Mouse (Mus musculus) forebrain, embryonic 13.5 days (tissue): ENCODE data around the gene Gm5741. TPM values are rescaled to one million over a fixed set of nuclear protein-coding genes. Genes with fewer than 3 reads are reported as not detected.
"Not testable (repeated sequence)": the region's sequence is repeated elsewhere in the genome, so short reads cannot be mapped to it uniquely, and the experiment has no call there.

Source experiments
- ATAC-seq: fragments of 200-750 bp; cut with Nextera tagmentation; 2 replicates; pipeline ENCODE4 v1.8.0; 2017
- H3K27ac ChIP-seq: fragments of 300-500 bp; sonication (generic); 2 replicates; pipeline ENCODE4 v1.5.1; 2015; ENCODE audit warnings: inconsistent platforms, mild to moderate bottlenecking, moderate library complexity
- H3K27me3 ChIP-seq: fragments of 300-500 bp; sonication (generic); 2 replicates; pipeline ENCODE4 v1.6.1; 2015; ENCODE audit warnings: mild to moderate bottlenecking, inconsistent platforms
- H3K36me3 ChIP-seq: fragments of 300-500 bp; sonication (generic); 2 replicates; pipeline ENCODE4 v1.6.1; 2015; ENCODE audit warnings: mild to moderate bottlenecking, inconsistent platforms; ENCODE audit not compliant: poor library complexity, severe bottlenecking
- H3K4me1 ChIP-seq: fragments of 300-500 bp; sonication (generic); 2 replicates; pipeline ENCODE4 v1.6.1; 2015; ENCODE audit warnings: inconsistent platforms
- H3K4me2 ChIP-seq: fragments of 300-500 bp; sonication (generic); 2 replicates; pipeline ENCODE4 v1.6.1; 2015; ENCODE audit warnings: inconsistent platforms, mild to moderate bottlenecking, moderate library complexity
- H3K4me3 ChIP-seq: fragments of 300-500 bp; sonication (generic); 2 replicates; pipeline ENCODE4 v1.5.1; 2015; ENCODE audit warnings: mild to moderate bottlenecking, inconsistent platforms
- H3K9ac ChIP-seq: fragments of 300-500 bp; sonication (generic); 2 replicates; pipeline ENCODE4 v1.6.1; 2015; ENCODE audit warnings: mild to moderate bottlenecking, inconsistent platforms
- H3K9me3 ChIP-seq: fragments of 300-500 bp; sonication (generic); replicated peaks from 2 replicates; pipeline ENCODE4 v1.6.1; 2016; ENCODE audit warnings: inconsistent platforms
- WGBS: fragments of 180-500 bp; shearing (Covaris S2); methylation state at CpG from one replicate; pipeline ENCODE4 v1.1.7; 2015; 5-methylcytosine and 5-hydroxymethylcytosine counted together
- polyA plus RNA-seq: library from polyadenylated mRNA; unstranded; fragments of >200 nt; fragmentation: Nextera tagmentation; extraction: Ambion mirVana; gene quantifications from 2 replicates; pipeline ENCODE4 v1.2.1, GENCODE M21; 2015

Gm5741 gene
- polyA plus RNA-seq, 1 experiment from 2014 or later, result 0.88 TPM

DNA sequence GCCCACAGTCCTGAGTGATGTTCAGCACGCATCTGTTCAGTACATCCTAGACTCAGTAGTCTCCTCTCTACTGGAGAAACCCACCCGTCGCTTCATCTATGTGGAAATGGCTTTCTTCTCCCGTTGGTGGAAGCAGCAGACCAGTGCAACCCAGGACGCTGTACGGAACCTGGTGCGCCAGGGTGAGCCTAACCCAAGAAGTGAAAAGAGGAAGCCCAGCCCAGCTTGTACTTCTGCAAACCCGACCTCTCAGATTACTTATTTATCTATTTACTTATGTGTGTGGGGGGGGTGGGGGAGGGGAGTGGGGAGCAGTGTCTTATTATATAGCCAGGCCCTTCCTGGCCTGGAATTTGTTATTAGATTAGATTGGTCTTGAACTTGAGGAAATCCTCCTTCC is 16.9 kb upstream of the Gm5741 start:
- Histone ChIP-seq H3K27me3 (no peaks in the 10 kb centered on the region), H3K27ac (no peak overlapping the region), H3K36me3 (peaks cover 44% of the 10 kb centered on the region), H3K9ac (no peak overlapping the region), H3K4me1 (peaks cover 32% of the 10 kb centered on the region), H3K4me3 (no peak overlapping the region), H3K9me3 (no peaks in the 10 kb centered on the region), H3K4me2 (no peak overlapping the region)
- ATAC-seq, result no peak
- 90% methylated on average over 8 of the region's 8 CpGs for WGBS

- H3K4me3 ChIP-seq, result peak within 1 kb of the TSS; percentile 64
- H3K27me3 ChIP-seq, result no peaks in the 10 kb centered on the region
- peaks cover 36% of the 10 kb centered on the region for H3K4me1 ChIP-seq
- H3K36me3 ChIP-seq, result peaks cover 46% of the 10 kb centered on the region
- H3K9me3 ChIP-seq, result no peaks in the 10 kb centered on the region
- H3K9ac ChIP-seq, result peak within 1 kb of the TSS; percentile 77
- no peak within 1 kb of the TSS for H3K27ac ChIP-seq
- peak within 1 kb of the TSS; percentile 96 for H3K4me2 ChIP-seq
- under 1% methylated on average over 30 of the region's 30 CpGs for WGBS
- peak; percentile 80 for ATAC-seq
Measured at GRCm38 (mm10) chr8:85083108-85083813, 15.5 kb upstream of the Gm5741 start, which contains the start of gene Man2b1. TSS of gene Man2b1 (plus strand) at chr8:85083270.

GRCm38 (mm10) chr8:85082169-85082568 is 14.4 kb upstream of the Gm5741 start:
- not testable (repeated sequence) for ATAC-seq, H3K27ac ChIP-seq, H3K4me3 ChIP-seq, H3K27me3 ChIP-seq, H3K9me3 ChIP-seq, H3K9ac ChIP-seq
- peak overlapping the region; percentile 96 for H3K4me2 ChIP-seq
- peaks cover 36% of the 10 kb centered on the region for H3K4me1 ChIP-seq
- H3K36me3 ChIP-seq, result peaks cover 41% of the 10 kb centered on the region
- WGBS, result 99% methylated on average over 4 of the region's 4 CpGs

- Histone ChIP-seq H3K27ac (no peak within 1 kb of the TSS), H3K36me3 (peaks cover 38% of the 10 kb centered on the region), H3K4me1 (peaks cover 36% of the 10 kb centered on the region), H3K9me3 (no peaks in the 10 kb centered on the region), H3K27me3 (no peaks in the 10 kb centered on the region), H3K9ac (peak within 1 kb of the TSS; percentile 93), H3K4me2 (peak within 1 kb of the TSS; percentile 96), H3K4me3 (peak within 1 kb of the TSS; percentile 95)
- peak; percentile 11; the same call in 1 of the 2 replicates for ATAC-seq
- 2% methylated on average over 9 of the region's 9 CpGs for WGBS
Measured at GRCm38 (mm10) chr8:85081216-85081555, 13.4 kb upstream of the Gm5741 start, which contains the start of gene Wdr83. TSS of gene Wdr83 (minus strand) at chr8:85081306.

DNA sequence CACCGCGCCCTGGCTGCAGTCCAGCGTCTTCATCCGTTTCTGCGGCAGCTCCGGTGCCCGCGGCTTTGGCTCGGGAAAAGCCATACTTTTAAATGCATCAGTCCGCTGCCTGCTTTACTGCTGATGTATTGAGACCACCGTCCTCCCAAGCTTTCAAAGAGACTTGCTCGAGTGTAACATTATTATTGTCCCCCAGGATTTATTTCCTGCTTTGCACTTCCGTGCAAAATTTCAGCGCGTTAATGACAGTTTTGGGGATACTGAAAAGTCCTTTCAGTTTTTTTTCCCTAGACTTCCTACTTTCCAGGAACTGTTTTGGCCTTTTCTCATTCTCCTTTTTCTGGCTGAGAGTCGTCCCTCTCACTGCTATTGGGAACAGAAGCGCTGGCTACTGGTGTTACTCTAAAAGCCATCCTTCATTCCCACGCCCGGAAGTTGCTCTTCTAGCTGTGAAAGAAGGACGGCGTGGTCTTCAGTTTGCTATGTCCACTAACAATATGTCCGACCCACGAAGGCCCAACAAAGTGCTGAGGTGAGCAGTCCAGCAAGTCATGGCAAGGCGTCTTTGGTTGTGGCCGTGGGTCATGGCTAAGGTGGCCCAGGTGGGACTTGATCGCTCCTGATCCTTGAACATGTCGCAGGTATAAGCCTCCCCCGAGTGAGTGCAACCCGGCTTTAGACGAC is 12.9 kb upstream of the Gm5741 start, which contains the start of gene Wdr83os:
TSS of gene Wdr83os (plus strand) at position 209 of the 684 bp plus-strand sequence.
- H3K4me1 ChIP-seq, result peaks cover 36% of the 10 kb centered on the region
- H3K27me3 ChIP-seq, result no peaks in the 10 kb centered on the region
- ATAC-seq, result peak; percentile 28
- peaks cover 39% of the 10 kb centered on the region for H3K36me3 ChIP-seq
- no peak within 1 kb of the TSS for H3K27ac ChIP-seq
- peak within 1 kb of the TSS; percentile 95 for H3K4me3 ChIP-seq
- H3K9ac ChIP-seq, result peak within 1 kb of the TSS; percentile 93
- H3K4me2 ChIP-seq, result peak within 1 kb of the TSS; percentile 96
- WGBS, result under 1% methylated on average over 30 of the region's 30 CpGs
- no peaks in the 10 kb centered on the region for H3K9me3 ChIP-seq

DNA sequence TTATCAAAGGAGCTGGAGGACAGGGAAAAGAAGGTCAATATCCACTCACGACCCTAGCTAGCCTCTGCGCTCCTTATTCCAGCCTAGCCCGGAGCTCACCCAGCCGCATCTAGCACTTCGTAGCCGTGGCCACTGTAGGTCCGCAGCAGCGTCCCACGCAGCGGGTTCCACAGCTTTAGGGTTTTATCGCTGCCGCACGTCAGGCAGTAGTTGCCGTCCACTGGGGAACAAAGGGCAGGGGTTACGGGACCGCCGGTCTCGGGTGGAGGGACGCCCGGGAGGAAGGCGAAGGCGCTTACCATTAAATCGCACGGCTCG is 12.4 kb upstream of the Gm5741 start:
- Histone ChIP-seq H3K27ac (no peak overlapping the region), H3K9me3 (no peaks in the 10 kb centered on the region), H3K4me3 (peak overlapping the region; percentile 95), H3K4me2 (peak overlapping the region; percentile 96), H3K36me3 (peaks cover 39% of the 10 kb centered on the region), H3K27me3 (no peaks in the 10 kb centered on the region), H3K9ac (peak overlapping the region; percentile 93), H3K4me1 (peaks cover 36% of the 10 kb centered on the region)
- no peak for ATAC-seq
- 1% methylated on average over 25 of the region's 25 CpGs for WGBS

- Histone ChIP-seq H3K4me2 (no peak overlapping the region), H3K9ac (no peak overlapping the region), H3K4me3 (no peak overlapping the region), H3K4me1 (peaks cover 28% of the 10 kb centered on the region), H3K27ac (no peak overlapping the region), H3K36me3 (peaks cover 54% of the 10 kb centered on the region), H3K27me3 (no peaks in the 10 kb centered on the region), H3K9me3 (no peaks in the 10 kb centered on the region)
- WGBS, result 0% methylated on average over 2 of the region's 2 CpGs
- 0 out of 2 replicates have a peak, but pooled peaks have one; percentile 57 for ATAC-seq
Measured at GRCm38 (mm10) chr8:85076993-85077392, 9.2 kb upstream of the Gm5741 start.

DNA sequence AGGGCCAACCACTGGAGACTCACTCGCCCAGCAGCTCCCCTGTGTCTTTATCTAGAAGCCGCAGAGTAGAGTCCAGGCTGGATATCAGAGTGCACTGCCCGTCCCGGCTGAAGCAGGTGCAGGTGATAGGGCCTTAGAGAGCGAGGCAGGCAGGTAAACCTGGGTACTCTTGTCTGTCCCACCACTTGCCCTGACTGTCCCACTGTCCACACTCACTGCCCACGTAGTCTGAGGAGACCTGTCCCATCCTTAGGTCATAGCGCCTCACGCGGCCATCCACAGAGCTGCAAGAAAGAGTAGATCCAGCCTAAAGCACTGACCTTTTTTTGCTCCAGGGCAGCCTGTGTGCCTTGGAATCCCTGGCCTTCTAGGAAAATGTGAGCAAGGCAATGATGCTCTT is 8.2 kb upstream of the Gm5741 start:
- Histone ChIP-seq H3K9me3 (no peaks in the 10 kb centered on the region), H3K27me3 (no peaks in the 10 kb centered on the region), H3K36me3 (peaks cover 54% of the 10 kb centered on the region), H3K9ac (no peak overlapping the region), H3K4me3 (no peak overlapping the region), H3K4me2 (no peak overlapping the region), H3K4me1 (peaks cover 22% of the 10 kb centered on the region), H3K27ac (no peak overlapping the region)
- 75% methylated on average over 9 of the region's 9 CpGs for WGBS
- no peak for ATAC-seq

DNA sequence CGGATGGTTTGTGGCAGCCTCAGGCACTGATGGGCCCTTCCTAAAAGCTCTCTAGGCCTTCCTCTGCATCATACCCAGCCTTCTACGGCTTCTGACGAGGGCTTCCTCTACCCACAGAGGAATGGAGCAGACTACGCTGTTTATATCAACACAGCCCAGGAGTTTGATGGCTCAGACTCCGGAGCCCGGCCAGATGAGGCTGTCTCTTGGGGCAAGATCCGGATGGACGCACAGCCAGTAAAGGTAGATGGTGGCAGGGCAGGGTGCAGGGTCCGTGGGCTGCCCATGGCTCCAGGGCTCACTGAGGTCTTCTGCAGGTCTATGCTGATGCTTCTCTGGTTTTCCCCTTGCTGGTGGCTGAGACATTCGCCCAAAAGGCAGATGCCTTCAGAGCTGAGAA is 6.8 kb upstream of the Gm5741 start:
- Histone ChIP-seq H3K4me1 (peaks cover 23% of the 10 kb centered on the region), H3K9ac (no peak overlapping the region), H3K9me3 (no peaks in the 10 kb centered on the region), H3K36me3 (peaks cover 54% of the 10 kb centered on the region), H3K27ac (no peak overlapping the region), H3K4me2 (no peak overlapping the region), H3K4me3 (no peak overlapping the region), H3K27me3 (no peaks in the 10 kb centered on the region)
- ATAC-seq, result no peak
- 97% methylated on average over 10 of the region's 10 CpGs for WGBS

DNA sequence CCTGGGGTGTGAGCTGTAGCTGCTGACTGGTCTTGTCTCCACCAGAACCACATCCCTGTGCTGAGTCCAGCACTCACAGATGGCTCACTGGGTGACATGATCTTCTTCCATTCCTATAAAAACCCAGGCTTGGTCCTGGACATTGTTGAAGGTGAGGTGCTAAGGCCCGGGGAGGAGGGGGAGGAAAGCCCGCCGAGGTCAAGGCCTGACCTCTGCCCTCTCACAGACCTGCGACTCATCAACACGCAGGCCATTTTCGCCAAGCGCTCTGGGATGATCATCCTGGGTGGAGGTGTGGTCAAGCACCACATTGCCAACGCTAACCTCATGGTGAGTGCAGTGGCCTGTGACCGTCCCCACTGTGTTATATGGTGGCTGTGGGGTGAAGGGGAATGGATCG is 6.4 kb upstream of the Gm5741 start:
- no peak overlapping the region for H3K9ac ChIP-seq
- 88% methylated on average over 10 of the region's 10 CpGs for WGBS
- ATAC-seq, result no peak
- no peak overlapping the region for H3K4me2 ChIP-seq
- no peaks in the 10 kb centered on the region for H3K9me3 ChIP-seq
- peaks cover 51% of the 10 kb centered on the region for H3K36me3 ChIP-seq
- peaks cover 19% of the 10 kb centered on the region for H3K4me1 ChIP-seq
- H3K27ac ChIP-seq, result no peak overlapping the region
- H3K4me3 ChIP-seq, result no peak overlapping the region
- no peaks in the 10 kb centered on the region for H3K27me3 ChIP-seq

- 91% methylated on average over 15 of the region's 15 CpGs for WGBS
- Histone ChIP-seq H3K4me2 (peak overlapping the region; percentile 73), H3K4me3 (no peak overlapping the region), H3K4me1 (peaks cover 19% of the 10 kb centered on the region), H3K27ac (no peak overlapping the region), H3K9ac (no peak overlapping the region), H3K27me3 (no peaks in the 10 kb centered on the region), H3K9me3 (no peaks in the 10 kb centered on the region), H3K36me3 (peaks cover 45% of the 10 kb centered on the region)
- ATAC-seq, result no peak
Measured at GRCm38 (mm10) chr8:85073041-85073612, 5.3 kb upstream of the Gm5741 start.

DNA sequence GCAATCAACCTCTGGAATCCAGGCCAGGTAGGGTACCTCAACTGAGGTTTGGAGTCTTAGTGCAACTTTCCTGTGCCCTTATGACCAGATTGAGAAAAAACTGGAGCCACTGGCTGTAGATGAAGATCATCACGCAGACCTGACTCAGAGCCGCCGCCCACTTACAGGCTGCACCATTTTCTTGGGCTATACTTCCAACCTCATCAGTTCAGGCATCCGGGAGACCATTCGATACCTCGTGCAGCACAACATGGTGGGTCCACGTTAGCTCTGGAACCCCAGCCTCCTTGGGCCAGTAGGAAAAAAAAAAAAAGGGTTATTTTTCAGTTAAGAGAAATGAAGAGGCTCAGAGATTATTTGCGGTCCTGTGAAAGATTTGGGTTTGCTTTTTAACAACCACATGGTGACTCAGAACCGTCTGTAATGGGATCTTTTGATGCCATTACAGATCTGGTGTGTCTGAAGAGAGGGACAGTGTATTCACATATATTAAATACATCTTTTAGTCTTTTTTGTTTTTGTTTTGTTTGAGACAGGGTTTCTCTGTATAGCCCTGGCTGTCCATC is 4.7 kb upstream of the Gm5741 start:
- Histone ChIP-seq H3K4me2 (peak overlapping the region; percentile 73), H3K27ac (peak overlapping the region; percentile 94), H3K4me3 (peak overlapping the region; percentile 92), H3K9ac (peak overlapping the region; percentile 87), H3K36me3 (peaks cover 47% of the 10 kb centered on the region), H3K27me3 (no peaks in the 10 kb centered on the region), H3K4me1 (peaks cover 19% of the 10 kb centered on the region), H3K9me3 (no peaks in the 10 kb centered on the region)
- 40% methylated on average over 9 of the region's 9 CpGs for WGBS
- peak; percentile 9 for ATAC-seq
